Comparison of ENCODE assay signal across 21 mouse cellular contexts in the genomic region with DNA sequence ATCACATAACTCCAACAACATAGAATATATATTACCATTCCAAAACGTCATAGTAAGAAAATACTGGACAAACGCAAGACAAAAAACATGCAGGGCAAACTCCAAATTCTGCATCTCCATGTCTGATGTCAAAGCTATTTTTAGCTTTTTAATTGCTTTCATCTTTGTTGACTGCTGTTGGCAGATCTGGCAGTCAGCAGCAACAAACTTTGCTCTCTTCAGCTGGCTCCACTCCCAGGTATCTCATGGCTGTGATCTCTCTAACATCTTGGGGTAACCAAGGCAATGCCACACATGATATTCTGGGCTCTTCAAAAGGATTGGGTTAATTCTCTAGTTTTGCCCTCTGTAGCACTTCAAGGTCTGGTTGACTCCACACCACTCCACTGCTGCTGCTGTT.
"Had no signal": no experiment of that assay in that cellular context is flagged by ENCODE, and none has a peak within 500 bp of the region (broad histone marks: within the 10 kb centered on the region; RNA-seq: fewer than 3 reads in every experiment).

No protein-coding gene starts in this region.

- H3K4me1 ChIP-seq: liver, embryonic 15.5 days; megakaryocyte, embryonic 14.5 days; midbrain, embryonic 10.5 days; midbrain, embryonic 13.5 days; neural tube, embryonic 12.5 days; neural tube, embryonic 15.5 days had no signal

- H3K27ac ChIP-seq: left cerebral cortex, adult 2 months; liver, embryonic 15.5 days; lung, embryonic 15.5 days; midbrain, embryonic 10.5 days; midbrain, embryonic 13.5 days; neural tube, embryonic 12.5 days; neural tube, embryonic 15.5 days; stomach, postnatal 0 days had no signal

- H3K27me3 ChIP-seq: liver, embryonic 15.5 days; lung, embryonic 15.5 days; megakaryocyte, embryonic 14.5 days; midbrain, embryonic 13.5 days; neural tube, embryonic 12.5 days; neural tube, embryonic 15.5 days had no signal

- H3K9ac ChIP-seq: liver, embryonic 15.5 days; lung, embryonic 15.5 days; midbrain, embryonic 13.5 days; neural tube, embryonic 12.5 days; neural tube, embryonic 15.5 days had no signal

- H3K4me2 ChIP-seq: liver, embryonic 11.5 days; liver, embryonic 15.5 days; lung, embryonic 15.5 days; midbrain, embryonic 13.5 days; neural tube, embryonic 12.5 days; neural tube, embryonic 15.5 days had no signal

- H3K36me3 ChIP-seq: liver, embryonic 15.5 days; lung, embryonic 15.5 days; midbrain, embryonic 10.5 days; midbrain, embryonic 13.5 days; neural tube, embryonic 12.5 days; neural tube, embryonic 15.5 days had no signal

- DNase-seq: layer of hippocampus, postnatal 36 days; lung, adult 18-20 months; lung, postnatal 10 days; lung, postnatal 36 days; right cerebral cortex, adult 18-20 months; right cerebral cortex, postnatal 14 days; right cerebral cortex, postnatal 4 days; thymus, adult 2 months; thymus, postnatal 14 days; thymus, postnatal 4 days had no signal

- H3K4me3 ChIP-seq: left cerebral cortex, adult 2 months; liver, embryonic 15.5 days; lung, embryonic 15.5 days; megakaryocyte, embryonic 14.5 days; midbrain, embryonic 10.5 days; midbrain, embryonic 13.5 days; neural tube, embryonic 12.5 days; neural tube, embryonic 15.5 days had no signal

- H3K9me3 ChIP-seq: liver, embryonic 15.5 days; lung, embryonic 15.5 days; midbrain, embryonic 10.5 days; midbrain, embryonic 13.5 days; neural tube, embryonic 12.5 days; neural tube, embryonic 15.5 days had no signal

- ATAC-seq: intestine, postnatal 0 days; midbrain, embryonic 13.5 days had no signal
